Mouse (Mus musculus) neural tube, embryonic 10.5 days (tissue): ENCODE results near the gene Hc.

Source experiments
- DNase-seq: peaks from one replicate; pipeline ENCODE4 v3.0.0-alpha.2; 2017; ENCODE audit warnings: low spot score; ENCODE audit errors: extremely low spot score

Hc gene

GRCm38 (mm10) chr2:34956941-34957340 lies 104.3 kb downstream of the Hc start:
- DNase-seq, result no peak

GRCm38 (mm10) chr2:34954344-34954743 lies 106.9 kb downstream of the Hc start:
- DNase-seq, result no peak

GRCm38 (mm10) chr2:34953547-34954116 lies 107.6 kb downstream of the Hc start:
- no peak for DNase-seq

- no peak for DNase-seq
Measured at GRCm38 (mm10) chr2:34953018-34953417, 108.2 kb downstream of the Hc start.

- no peak for DNase-seq
Measured at GRCm38 (mm10) chr2:34951469-34951868, 109.8 kb downstream of the Hc start.

- DNase-seq, result no peak
Measured at GRCm38 (mm10) chr2:34948622-34949021, 112.6 kb downstream of the Hc start.

GRCm38 (mm10) chr2:34946046-34946445 lies 115.2 kb downstream of the Hc start:
- no peak for DNase-seq

- DNase-seq, result no peak
Measured at GRCm38 (mm10) chr2:34945580-34945979, 115.7 kb downstream of the Hc start.

- DNase-seq, result no peak
Measured at GRCm38 (mm10) chr2:34944761-34945160, 116.5 kb downstream of the Hc start.

- no peak for DNase-seq
Measured at GRCm38 (mm10) chr2:34943556-34944120, 117.6 kb downstream of the Hc start.

GRCm38 (mm10) chr2:34941061-34941675 lies 120.1 kb downstream of the Hc start:
- no peak for DNase-seq

- no peak for DNase-seq
Measured at GRCm38 (mm10) chr2:34940246-34940645, 121.0 kb downstream of the Hc start.

- DNase-seq, result no peak
Measured at GRCm38 (mm10) chr2:34938269-34939208, 122.7 kb downstream of the Hc start.

- DNase-seq, result no peak
Measured at GRCm38 (mm10) chr2:34937460-34937859, 123.8 kb downstream of the Hc start.
